Mouse (Mus musculus): ENCODE data around the gene Gm20547. TPM values are rescaled to one million over a fixed set of nuclear protein-coding genes. Genes with fewer than 3 reads are reported as not detected.
"Not testable (repeated sequence)": the region's sequence is repeated elsewhere in the genome, so short reads cannot be mapped to it uniquely, and the experiment has no call there.

Gene Gm20547
- polyA plus RNA-seq, 1 experiment = not detected

DNA sequence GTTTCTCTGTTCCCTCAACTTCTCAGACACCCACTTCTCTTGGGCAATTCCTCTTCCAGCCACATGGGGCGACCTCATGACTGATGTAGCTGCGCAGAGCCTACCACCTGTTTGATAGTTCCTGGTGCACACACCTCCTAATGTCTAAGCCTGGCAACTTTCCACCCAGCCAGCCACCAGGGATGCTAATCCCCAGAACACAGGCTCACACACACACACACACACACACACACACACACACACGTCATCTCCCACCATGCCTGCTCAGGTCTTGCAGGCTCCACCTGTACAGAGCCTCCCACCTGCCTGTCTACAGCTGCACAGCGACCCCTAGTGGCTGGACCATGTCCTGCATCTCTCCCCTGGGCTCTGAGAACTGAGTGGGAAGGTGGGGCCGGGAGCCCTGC, 30.1 kb upstream of the Gm20547 start:
- DNase-seq (ENCODE audit: low read depth) = peak; percentile 67
- peak; percentile 89 for TF ChIP-seq CTCF (IDR thresholded peaks at IDR 0.05; ENCODE audit: borderline replicate concordance, extremely low read depth, insufficient read depth, insufficient read length)
- no peak for TF ChIP-seq POLR2A (IDR thresholded peaks at IDR 0.05; ENCODE audit: borderline replicate concordance, extremely low read depth, insufficient read depth, insufficient read length, poor library complexity, severe bottlenecking)

GRCm38 (mm10) chr17:34910982-34911381, 29.1 kb upstream of the Gm20547 start:
- TF ChIP-seq CTCF (IDR thresholded peaks at IDR 0.05; ENCODE audit: borderline replicate concordance, extremely low read depth, insufficient read depth, insufficient read length) (no peak), POLR2A (IDR thresholded peaks at IDR 0.05; ENCODE audit: borderline replicate concordance, extremely low read depth, insufficient read depth, insufficient read length, poor library complexity, severe bottlenecking) (no peak)
- no peak for DNase-seq (ENCODE audit: low read depth)

DNA sequence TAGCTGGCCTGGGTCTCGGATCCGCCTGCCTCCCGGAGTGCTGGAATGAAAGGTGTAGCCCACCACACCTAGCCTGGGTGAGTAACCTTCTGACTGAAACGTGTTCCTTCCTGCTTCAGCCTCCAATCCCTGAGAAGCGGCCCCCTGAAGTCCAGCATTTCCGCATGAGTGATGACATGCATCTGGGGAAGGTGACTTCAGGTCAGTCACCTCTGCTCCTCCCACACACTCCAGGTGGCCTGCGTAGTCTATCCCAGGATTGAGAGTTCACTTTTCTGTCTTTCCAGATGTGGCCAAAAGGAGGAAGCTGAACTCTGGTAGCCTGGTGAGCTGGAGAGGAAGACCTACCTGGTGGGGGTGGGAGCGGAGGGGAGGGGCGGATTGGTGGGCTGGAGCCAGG, 21.1 kb upstream of the Gm20547 start:
- TF ChIP-seq POLR2A (IDR thresholded peaks at IDR 0.05; ENCODE audit: borderline replicate concordance, extremely low read depth, insufficient read depth, insufficient read length, poor library complexity, severe bottlenecking) (no peak), CTCF (IDR thresholded peaks at IDR 0.05; ENCODE audit: borderline replicate concordance, extremely low read depth, insufficient read depth, insufficient read length) (no peak)
- no peak for DNase-seq (ENCODE audit: low read depth)

GRCm38 (mm10) chr17:34901948-34902347, 20.1 kb upstream of the Gm20547 start:
- not testable (repeated sequence) for DNase-seq (ENCODE audit: low read depth)

DNA sequence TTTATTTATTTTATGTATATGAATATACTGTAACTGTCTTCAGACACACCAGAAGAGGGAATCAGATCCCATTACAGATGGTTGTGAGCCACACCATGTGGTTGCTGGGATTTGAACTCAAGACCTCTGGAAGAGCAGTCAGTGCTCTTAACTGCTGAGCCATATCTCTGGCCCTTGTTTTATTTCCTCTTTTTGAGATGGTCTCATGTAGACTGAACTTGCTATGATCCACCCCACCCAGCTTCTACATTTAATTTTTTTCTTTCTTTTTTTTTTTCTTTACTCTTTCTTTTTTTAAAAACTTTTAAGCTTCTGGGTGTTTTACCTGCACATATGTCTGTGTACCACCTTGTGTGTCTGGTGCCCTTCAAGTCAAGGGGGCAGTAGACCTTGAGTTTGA, 19.0 kb upstream of the Gm20547 start:
- not testable (repeated sequence) for DNase-seq (ENCODE audit: low read depth)

GRCm38 (mm10) chr17:34899890-34900243, 18.0 kb upstream of the Gm20547 start:
- DNase-seq (ENCODE audit: low read depth) = peak; percentile 40
- TF ChIP-seq CTCF (IDR thresholded peaks at IDR 0.05; ENCODE audit: borderline replicate concordance, extremely low read depth, insufficient read depth, insufficient read length) (no peak), POLR2A (IDR thresholded peaks at IDR 0.05; ENCODE audit: borderline replicate concordance, extremely low read depth, insufficient read depth, insufficient read length, poor library complexity, severe bottlenecking) (no peak)

DNA sequence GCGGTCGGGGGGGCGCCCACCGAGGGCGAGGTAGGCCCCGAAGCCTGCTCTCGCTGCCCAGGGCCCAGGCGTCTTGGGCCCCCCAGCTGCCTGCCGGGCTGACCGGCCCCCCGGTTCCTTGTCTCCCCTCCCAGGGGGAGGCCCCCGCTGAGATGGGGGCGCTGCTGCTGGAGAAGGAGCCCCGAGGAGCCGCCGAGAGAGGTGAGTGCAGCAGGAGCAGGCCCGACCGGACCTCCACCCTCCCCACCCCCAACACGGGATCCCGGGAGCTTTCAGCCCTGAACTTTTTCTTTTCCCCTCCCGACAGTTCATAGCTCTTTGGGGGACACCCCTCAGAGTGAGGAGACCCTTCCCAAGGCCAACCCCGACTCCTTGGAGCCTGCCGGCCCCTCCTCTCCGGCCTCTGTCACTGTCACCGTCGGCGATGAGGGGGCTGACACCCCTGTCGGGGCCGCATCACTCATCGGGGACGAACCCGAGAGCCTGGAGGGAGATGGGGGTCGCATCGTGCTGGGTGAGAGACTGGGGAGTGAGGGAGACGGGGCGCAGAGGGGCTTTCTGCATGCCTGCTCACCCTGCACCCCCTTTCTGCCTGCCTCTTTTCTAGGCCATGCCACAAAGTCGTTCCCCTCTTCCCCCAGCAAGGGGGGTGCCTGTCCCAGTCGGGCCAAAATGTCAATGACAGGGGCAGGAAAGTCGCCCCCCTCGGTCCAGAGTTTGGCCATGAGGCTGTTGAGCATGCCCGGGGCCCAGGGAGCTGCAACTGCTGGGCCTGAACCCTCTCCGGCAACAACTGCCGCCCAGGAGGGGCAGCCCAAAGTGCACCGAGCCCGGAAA, 17.4 kb upstream of the Gm20547 start:
- DNase-seq (ENCODE audit: low read depth) = peak; percentile 35
- TF ChIP-seq CTCF (IDR thresholded peaks at IDR 0.05; ENCODE audit: borderline replicate concordance, extremely low read depth, insufficient read depth, insufficient read length) (no peak), POLR2A (IDR thresholded peaks at IDR 0.05; ENCODE audit: borderline replicate concordance, extremely low read depth, insufficient read depth, insufficient read length, poor library complexity, severe bottlenecking) (no peak)

- DNase-seq (ENCODE audit: low read depth) = peak; percentile 71
- TF ChIP-seq POLR2A (IDR thresholded peaks at IDR 0.05; ENCODE audit: borderline replicate concordance, extremely low read depth, insufficient read depth, insufficient read length, poor library complexity, severe bottlenecking) (no peak; the same call in 1 of the 2 replicates), CTCF (IDR thresholded peaks at IDR 0.05; ENCODE audit: borderline replicate concordance, extremely low read depth, insufficient read depth, insufficient read length) (no peak)
Measured at GRCm38 (mm10) chr17:34898706-34899052, 16.8 kb upstream of the Gm20547 start.

DNA sequence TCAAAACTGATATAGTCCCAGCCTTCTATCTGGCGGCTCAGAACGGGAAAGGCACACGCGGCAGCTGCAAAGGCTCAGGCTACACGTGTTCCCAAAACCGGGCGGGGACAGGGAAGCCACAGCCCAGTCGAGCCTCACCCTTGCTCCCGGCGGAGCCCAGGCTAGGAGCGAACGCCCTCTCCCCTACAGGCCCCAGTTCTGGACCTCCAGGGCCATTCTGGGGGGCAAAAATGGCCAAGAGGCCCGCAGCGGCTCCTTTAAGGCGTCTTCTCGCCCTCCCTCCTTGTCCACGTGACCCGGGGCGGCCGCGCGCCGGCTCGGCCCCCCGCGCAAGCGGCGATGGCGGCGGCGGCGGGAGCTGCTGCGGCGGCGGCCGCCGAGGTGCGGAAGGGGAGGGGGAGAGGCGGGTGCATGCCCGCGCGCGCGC, 16.3 kb upstream of the Gm20547 start, which contains the start of the genes C2 and Ehmt2:
Gene C2 (minus strand): TSS at position 106 of the 427 bp plus-strand sequence.
Gene Ehmt2 (plus strand): TSS at position 310 of the 427 bp plus-strand sequence.
- peak; percentile 92 for DNase-seq (ENCODE audit: low read depth)
- TF ChIP-seq POLR2A (IDR thresholded peaks at IDR 0.05; ENCODE audit: borderline replicate concordance, extremely low read depth, insufficient read depth, insufficient read length, poor library complexity, severe bottlenecking) = peak; percentile 79
- no peak for TF ChIP-seq CTCF (IDR thresholded peaks at IDR 0.05; ENCODE audit: borderline replicate concordance, extremely low read depth, insufficient read depth, insufficient read length)

- DNase-seq (ENCODE audit: low read depth) = peak; percentile 76
- TF ChIP-seq CTCF (IDR thresholded peaks at IDR 0.05; ENCODE audit: borderline replicate concordance, extremely low read depth, insufficient read depth, insufficient read length) (no peak), POLR2A (IDR thresholded peaks at IDR 0.05; ENCODE audit: borderline replicate concordance, extremely low read depth, insufficient read depth, insufficient read length, poor library complexity, severe bottlenecking) (no peak)
Measured at GRCm38 (mm10) chr17:34897373-34898159, 15.7 kb upstream of the Gm20547 start.

DNA sequence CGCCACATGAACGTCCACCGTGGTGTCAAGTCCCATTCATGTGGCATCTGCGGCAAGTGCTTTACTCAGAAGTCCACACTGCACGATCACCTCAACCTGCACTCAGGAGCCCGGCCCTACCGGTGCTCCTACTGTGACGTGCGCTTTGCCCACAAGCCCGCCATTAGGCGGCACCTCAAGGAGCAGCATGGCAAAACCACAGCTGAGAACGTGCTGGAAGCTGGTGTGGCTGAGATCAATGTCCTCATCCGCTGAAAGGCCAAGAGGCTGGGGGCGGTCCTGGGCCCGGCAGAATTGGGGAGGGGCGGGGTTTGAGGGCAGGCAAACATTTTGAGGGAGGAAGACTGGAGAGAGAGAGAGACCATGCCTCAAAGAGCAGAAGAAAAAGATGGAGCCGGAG, 14.5 kb upstream of the Gm20547 start:
- DNase-seq (ENCODE audit: low read depth) = no peak

GRCm38 (mm10) chr17:34895724-34896123, 13.9 kb upstream of the Gm20547 start:
- DNase-seq (ENCODE audit: low read depth) = no peak
- TF ChIP-seq CTCF (IDR thresholded peaks at IDR 0.05; ENCODE audit: borderline replicate concordance, extremely low read depth, insufficient read depth, insufficient read length) (no peak), POLR2A (IDR thresholded peaks at IDR 0.05; ENCODE audit: borderline replicate concordance, extremely low read depth, insufficient read depth, insufficient read length, poor library complexity, severe bottlenecking) (no peak)

More for the DNA sequence above, 14.5 kb upstream of the Gm20547 start:
- TF ChIP-seq CTCF (IDR thresholded peaks at IDR 0.05; ENCODE audit: borderline replicate concordance, extremely low read depth, insufficient read depth, insufficient read length) = no peak
- TF ChIP-seq POLR2A (IDR thresholded peaks at IDR 0.05; ENCODE audit: borderline replicate concordance, extremely low read depth, insufficient read depth, insufficient read length, poor library complexity, severe bottlenecking) = no peak

Data from brain, embryonic 14.5 days (tissue).